Mouse (Mus musculus) liver, embryonic 14.5 days (tissue): Measurements from ENCODE around the gene Dnah5.
"Not testable (repeated sequence)": the region's sequence is repeated elsewhere in the genome, so short reads cannot be mapped to it uniquely, and the experiment has no call there.

Source experiments
- CTCF ChIP-seq: IDR thresholded peaks from 2 replicates; pipeline ENCODE4 v1.5.1; 2016; ENCODE audit warnings: antibody characterized with exemption, low read depth, control low read depth
- EP300 ChIP-seq: IDR thresholded peaks from 2 replicates; pipeline ENCODE4 v1.6.1; 2016; ENCODE audit warnings: antibody characterized with exemption, low read depth

GRCm38 (mm10) chr15:28393723-28394122 is 190.2 kb downstream of the Dnah5 start:
- TF ChIP-seq CTCF, EP300: not testable (repeated sequence)
